Mouse (Mus musculus): ENCODE measurements at regions not wholly inside any gene's neighbourhood (a gene's known extent, or its start where the extent isn't known, plus 50 kb on each side); places are given as distances from the start of the nearest gene placed in this dataset.

DNA sequence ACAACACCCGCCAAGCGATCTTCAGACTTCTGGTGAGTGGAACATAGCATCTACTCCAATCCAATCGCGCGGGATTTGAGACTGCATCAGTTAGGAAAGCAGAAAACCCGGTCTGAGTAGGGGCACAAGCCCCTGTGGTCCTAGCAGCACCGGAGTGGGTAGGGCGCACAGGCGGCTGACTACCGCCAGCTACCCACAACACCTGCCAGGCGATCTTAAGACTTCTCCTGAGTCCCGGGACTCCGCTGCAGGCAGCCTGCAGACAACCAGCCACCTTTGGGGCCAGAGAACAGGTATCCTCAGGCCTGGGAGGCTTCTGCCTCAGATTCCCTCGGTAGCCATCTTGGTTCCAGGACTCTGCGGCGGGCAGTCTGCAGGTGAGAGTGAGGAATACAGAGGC lies 208.2 kb upstream of the Pdzrn3 start:
- DNase-seq = no peak

DNA sequence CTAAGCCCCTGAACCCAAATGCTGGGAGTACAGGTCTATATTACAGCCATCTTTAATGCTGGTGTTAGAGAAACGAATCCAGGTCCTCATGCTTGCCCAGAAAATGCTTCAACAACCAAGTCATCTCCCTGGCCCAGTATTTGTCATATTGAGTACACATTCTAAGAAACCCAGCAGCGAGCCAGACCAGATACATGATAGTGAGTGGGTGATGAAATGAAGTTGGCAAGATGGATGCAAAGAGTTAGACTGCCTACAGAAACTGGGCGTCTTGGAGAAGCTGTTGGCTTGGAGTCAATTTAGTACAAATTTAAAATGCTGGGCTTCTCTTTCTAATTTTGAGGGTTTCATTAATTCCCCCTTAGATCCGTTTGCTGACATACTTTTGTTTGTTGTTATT lies 203.1 kb upstream of the Pdzrn3 start:
- DNase-seq = no peak

DNA sequence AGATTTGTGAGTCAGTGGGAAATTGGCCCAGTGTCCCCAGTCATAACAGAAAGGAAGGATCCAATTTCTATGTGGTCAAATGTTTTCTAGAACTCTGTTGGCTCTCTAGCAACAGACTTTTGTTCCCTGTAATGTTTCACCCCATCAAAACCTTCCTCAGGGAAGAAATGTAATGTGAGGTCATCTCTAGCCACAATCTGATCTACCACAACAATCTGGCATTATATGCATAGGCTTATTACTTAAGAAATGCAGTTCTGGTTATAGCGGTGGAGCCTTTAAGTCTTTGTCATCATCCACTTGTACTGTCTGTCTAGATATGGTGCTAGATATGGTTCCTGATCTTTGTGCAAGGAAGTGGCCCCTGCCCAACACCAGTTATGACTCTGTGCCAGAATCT lies 178.4 kb upstream of the Pdzrn3 start:
- DNase-seq = no peak

DNA sequence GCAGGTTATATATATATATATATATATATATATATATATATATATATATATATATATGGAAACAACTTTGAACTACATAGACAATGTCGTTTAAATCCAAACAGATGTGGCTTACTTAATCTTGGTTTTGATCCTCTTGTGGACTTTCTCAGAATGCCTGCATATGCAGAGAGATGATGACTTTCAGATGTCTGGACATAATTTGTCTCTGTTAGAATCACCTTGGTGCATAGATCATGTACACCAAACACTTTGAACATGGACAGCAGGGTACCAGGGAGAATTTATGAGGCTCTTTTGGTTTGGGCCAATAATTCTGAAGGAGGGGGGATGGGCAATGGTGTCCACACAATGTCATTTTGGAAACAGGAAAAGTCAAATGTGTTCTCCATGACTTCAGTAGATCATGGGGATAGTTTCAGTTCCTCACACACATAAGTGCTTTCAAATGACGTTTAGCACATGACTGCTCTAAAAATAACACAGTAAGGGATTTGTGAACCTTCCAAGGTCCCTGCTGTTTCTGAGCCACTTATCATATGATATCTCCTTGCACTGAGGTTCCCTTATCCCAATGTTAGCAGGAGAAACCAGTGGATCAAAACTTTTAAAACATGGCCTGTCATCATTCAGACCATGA lies 177.4 kb upstream of the Pdzrn3 start:
- no peak for DNase-seq

DNA sequence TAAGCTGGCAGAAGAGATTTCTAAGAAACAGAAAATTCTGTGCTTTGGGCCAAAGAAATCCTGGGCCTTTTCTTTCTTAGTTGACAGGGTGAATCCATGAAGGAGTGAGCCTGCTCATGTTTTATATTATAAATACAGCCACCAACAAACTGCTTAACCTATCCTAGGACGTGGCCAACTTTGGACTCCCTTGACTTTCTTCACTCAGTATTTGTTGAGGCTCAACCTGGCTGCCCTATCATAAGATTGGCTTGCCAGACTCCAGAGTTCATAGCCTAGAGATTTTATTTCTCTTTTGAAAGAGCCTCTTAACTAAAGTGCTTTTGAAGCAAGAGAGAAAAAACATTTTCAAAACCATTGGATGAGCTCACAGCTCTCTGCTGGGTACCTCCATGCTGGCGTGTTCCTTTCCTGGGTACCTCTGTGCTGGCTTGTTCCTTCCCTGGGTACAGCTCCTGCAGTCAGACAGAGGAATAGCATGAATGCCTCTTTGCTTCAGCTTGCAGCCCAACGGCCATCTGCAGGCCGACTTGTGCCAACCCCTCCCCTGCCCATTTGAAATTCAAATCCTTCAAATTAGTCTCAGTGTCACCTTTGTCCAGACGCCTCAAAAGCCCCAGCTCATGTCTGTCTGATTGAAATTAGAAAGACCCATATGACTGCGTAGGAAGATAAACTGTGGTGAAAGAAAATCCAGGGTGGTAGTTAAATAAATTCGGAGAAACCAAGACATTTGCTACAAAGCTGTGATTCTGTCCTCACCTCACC lies 173.0 kb upstream of the Pdzrn3 start:
- DNase-seq = no peak

DNA sequence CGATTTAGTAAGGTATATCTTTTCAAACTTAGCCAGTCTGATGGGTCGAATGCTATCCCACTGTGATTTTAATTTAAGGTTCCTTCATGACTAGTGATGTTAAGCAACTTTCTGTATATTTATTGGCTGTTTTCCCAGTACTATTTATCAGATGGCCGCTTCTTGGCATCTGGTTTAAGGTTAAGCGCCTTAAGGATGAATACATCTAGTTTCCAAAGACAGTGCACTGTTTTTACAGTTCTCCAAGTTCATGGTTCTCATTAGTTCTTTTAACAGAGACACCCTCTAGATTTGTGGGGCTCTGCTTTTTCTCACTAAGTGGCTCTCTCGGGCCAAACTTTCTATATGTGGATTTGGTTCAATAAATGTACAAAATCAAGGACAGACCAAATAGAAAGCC lies 159.9 kb upstream of the Pdzrn3 start:
- no peak for DNase-seq

DNA sequence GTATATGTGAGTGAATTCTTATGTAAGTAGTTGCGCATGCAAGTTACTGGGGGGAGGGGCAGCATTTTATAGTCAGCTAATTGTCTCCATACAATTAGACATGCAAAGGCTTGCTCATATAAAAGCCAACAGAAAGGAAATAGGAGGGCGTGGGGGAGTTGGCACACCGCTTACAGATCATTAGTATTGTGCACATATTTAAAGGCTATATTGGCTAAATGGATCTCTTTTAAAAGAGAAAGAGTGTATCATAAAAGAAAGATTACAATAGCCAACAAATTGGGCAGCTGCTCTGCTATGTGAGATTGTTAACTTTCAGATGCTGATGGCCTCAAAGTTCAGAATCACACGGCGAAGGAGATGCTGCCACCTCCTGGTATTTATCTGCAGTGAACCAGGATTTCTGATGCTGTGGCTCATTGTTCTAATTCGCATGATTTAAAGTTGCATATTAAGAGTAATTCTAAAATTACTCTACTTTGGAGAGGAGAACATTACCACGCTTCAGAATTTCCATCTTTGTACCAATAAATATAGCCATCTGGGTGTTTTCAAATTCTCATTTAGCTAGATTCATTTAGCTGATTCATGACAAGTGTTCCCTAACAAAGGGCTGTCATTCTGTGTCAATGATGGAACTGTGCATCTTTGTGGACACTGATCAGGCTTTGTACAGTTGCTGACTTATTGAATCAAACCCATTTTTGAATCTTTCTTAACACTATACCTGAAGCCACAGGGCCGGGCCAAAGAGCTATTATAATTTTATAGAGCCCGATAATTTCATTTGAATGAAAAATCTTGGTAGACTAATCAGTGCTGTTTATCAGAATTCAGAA lies 156.7 kb upstream of the Pdzrn3 start:
- no peak for DNase-seq

DNA sequence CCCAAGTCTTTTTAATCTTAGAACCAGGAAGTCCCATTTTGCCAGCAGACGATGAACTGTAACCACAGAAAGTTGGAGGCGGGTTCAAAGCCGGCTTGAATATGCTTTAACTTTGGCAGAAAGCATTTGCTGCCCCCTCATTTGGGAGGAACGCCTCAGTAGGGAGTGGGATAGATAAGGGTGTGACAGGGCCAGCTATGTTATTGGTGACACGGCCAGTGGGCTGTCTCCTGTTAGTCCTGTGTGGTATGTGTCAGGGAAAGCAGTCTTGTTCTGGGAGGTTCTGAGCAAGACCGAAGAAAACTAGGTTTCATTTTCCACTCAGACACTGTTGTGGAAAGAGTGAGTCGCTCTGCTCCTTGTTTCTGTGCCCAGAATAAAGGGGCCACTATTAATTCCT lies 154.7 kb upstream of the Pdzrn3 start:
- no peak for DNase-seq

DNA sequence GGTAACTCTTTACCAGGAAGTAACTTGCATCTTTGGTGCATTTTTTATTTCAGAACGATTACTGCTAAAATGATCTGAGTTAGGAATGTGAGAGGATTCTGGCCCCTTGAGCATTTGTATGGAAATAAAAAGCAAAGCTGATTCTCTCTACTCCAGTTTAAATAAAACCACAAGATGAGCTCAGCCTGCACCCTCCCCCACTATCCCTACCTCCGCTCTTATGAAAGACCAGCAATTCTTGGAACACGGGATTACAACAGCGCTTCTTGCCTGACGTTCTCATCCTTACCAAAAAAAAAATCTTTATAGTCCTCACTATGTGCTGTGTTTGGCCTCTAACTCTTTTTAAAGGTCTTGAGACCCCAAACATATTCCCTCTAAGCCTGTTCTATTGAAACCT lies 154.2 kb upstream of the Pdzrn3 start:
- DNase-seq = no peak

DNA sequence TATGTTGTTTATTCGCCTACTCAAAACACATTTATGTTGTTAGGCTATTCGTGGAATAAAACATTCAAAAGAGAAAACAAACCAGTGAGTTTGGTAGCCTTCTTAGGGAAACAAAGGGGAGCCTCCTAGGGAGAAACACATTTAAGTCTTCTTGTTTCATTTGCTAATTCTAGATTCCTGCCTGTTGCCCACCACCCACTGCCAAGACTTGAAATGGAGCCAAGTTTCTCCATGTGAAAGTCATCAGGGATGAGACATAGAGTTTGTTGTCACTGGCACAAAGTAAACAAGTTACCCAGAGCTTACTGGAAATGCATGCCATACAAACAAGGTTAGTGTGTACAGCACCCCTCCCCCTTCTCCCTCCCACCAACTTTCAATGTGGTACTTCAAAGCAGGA lies 147.4 kb upstream of the Pdzrn3 start:
- DNase-seq = no peak

DNA sequence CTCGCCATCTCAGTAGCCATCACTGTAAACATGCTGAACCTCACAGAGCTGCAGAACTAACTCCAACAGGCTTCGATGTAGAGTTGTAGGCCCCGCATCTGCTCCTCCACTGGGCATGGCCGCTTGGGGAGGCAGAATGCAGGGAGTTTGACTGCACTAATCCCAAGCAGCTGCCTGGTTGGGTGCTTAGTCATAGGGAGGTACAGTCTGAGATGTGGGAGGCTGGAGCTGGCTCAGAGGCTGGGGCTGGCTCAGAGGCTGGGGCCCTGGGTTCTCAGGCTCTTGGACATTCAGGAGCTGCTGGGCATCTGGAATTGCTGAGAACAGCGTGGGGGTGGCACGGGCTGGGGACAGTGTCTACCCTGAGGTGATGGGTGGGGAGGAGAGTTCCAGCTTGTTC lies 143.6 kb upstream of the Pdzrn3 start:
- no peak for DNase-seq

DNA sequence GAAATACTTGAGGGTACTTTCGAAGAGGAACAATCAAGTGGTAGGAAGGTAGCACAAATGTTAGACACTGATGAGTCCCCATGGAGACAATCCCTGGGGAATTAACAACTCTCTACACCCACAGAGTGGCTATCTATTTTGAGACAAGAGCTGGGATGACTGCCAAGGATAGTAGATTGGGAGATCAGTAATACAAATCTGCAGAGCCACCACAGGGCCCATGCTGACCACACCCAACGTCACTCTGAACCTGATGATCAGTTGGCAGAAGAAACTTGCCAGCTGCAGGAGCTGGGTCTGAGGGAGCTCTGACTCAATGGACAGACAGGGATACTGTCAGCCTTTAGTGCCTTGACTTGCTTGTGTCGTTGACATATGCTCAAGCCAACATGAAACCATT lies 143.1 kb upstream of the Pdzrn3 start:
- no peak for DNase-seq

DNA sequence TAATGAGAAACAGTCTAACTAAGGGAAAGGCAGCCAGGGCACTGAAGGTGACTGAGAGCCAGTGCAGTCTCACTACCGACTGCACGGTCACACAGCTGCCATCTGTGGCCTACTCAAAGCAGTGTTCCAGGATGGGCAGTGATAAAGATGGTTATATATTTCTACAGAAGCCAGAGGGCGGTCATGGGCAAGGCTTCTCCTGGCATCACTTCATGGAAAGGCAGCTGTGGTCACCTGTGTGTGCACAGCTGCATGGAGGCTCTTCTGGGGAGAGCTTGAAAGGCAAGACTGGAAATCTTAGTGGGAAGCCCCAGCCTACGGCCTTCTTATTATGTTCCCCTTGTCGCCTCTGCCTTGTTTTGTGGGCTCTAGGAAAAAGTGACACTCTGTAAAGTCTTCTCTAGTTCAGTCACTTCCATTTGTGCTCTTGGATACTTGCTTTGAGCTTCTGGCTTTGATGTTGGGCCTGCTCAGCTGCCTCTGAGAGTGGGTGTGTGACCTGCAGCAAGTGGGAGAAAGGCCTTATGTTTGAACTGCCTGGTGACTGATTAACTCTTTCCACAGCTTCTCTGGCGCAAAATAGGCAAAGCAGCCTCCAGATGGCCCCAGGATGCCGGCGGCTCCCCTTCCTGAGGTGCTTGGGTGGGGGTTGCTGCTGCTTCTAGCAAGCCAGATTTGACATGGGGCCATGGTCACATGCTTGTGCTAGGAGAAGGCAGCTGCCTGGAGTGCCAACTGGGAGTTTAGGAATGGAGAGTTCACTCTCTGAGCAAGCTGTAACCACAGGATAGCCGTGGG lies 141.4 kb upstream of the Pdzrn3 start:
- no peak for DNase-seq

DNA sequence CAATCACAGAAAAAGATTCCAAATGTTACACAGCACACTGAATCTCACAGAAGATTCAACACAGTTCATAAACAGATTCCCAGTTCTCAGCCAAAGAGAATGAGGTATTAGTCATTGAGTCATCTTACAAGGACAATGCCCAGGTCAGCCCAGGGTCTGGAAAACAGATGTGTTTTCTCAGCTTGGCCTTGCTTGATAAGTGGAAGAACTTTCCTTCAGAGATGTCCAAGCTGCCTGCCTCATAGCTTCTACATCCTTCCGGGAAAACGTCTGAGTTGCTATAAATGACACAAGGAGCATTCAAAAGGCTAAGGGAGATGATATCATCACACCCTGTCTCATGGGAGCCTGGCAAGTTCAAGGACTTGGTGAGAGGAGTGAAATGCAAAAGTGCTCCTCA lies 139.9 kb upstream of the Pdzrn3 start:
- DNase-seq = no peak

DNA sequence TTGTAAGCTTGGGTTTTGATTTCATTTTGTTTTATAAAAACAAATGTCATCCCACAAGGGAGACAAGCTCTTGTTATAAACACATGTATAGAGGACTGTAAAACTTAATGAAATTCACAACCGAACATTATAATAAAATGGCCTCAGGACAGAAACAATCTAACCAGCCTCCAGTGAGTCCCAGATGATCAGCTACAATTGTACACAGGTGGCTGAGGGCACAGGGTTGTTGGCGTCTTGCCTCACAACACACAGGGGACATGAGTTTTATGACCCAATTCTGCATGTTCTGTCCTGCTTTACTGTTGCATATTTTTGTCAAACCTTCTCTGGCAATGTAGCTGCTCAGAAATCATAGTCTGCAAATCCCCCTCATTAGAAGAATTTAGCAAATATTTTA lies 136.0 kb upstream of the Pdzrn3 start:
- DNase-seq = no peak

DNA sequence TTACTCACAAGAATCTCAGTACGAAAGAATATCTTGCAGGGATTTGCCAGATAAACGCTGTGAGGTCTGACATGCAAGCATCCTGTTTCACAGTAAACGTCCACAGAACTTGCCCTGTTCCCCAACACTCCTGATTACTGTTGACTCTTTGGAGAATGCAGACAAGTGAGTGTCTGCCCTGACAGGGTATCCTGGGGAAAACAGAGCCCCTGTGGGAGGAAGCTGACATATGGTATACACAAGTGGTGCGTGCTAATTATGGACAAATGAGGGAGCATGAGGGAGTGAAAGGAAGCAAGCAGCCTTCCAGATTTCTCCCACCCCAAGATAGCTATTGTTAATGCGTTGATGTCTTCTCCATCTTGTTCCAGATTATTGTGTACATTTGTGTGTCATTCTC lies 124.5 kb upstream of the Pdzrn3 start:
- no peak for DNase-seq

DNA sequence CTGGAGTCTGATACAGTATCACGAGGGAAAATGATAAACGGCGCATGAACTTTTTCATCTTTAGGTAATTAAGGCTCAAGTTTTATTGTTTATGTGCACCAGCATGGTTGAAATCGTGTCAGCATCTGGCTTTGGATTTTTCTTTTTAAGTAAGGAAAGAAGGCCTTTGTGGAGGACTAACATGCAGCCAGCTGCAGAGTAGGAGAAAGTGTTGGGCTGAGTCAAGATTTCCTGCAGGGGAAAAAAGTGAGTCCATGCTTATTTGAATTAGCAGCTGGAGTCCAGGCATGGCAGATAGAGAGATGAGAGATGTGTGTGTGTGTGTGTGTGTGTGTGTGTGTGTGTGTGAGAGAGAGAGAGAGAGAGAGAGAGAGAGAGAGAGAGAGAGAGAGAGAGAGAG lies 124.0 kb upstream of the Pdzrn3 start:
- no peak for DNase-seq

DNA sequence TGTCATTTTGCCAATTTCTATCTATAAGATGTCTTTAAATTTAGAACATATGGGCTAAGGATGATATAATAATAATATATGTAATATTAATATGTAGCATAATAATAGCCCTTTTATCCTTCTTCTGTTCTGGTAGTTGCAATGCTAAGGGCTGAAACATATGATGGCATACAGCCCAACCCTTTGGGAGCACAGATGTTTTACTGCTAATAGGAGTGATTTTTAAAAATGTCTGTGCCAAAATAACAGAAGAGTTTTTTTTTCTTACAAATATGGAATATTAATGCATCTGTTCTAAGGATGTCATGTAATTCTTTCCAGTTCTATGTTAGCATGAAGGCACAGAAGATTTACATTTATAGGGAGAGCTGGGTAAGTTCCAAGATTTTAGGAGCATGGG lies 122.5 kb upstream of the Pdzrn3 start:
- no peak for DNase-seq

DNA sequence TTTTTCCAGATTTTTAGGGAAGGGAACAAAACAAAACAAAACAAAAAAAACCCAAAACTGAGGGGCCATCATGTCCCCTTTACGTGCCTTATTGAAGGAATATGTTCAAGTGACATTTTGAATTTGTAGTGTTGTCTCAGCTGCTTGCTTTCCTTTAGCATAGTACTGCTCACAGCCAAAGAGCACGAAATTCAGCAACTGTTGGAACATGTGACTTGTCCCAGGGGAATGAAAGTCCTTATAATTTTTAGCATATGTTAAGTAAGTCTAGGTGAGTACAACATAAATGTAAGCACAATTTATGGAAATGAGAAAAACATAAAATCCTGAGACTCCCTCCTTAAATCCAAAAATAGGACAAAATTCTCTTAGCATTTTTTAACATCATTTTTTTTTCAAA lies 110.8 kb upstream of the Pdzrn3 start:
- no peak for DNase-seq

DNA sequence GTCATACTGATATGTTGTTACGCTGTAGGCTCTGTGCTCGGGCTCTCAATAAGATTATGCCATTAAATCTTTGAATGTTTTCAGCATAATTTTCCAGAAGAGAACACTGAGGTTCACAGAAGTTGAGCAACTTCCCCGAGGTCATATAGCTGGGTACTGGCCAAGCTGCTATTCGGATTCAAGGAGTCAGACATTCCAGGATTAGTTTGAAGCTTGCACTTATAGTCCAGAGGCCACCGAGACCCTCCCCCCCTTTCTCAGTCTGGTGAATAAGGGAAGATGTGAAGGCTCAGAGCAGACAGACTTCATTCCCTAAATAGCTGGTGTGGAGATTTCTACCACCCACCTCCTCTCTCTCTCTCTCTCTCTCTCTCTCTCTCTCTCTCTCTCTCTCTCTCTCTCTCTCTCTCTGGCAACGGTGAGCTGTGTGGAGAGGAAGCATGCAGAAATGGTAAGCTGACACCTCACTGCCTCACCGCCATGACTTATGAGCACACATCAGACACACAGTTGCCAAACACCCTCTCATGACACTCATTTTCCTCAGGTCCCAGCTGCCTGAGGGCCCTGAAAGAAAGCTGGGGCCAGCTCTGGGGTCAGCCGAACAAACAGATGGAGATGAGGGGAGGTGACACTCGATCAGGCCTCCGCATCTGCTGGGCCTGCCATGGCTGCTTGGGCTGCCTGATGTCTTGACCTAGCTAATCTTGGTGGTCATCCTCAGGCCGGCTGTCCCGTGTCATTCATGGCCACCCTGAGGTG lies 107.0 kb upstream of the Pdzrn3 start:
- no peak for DNase-seq

DNA sequence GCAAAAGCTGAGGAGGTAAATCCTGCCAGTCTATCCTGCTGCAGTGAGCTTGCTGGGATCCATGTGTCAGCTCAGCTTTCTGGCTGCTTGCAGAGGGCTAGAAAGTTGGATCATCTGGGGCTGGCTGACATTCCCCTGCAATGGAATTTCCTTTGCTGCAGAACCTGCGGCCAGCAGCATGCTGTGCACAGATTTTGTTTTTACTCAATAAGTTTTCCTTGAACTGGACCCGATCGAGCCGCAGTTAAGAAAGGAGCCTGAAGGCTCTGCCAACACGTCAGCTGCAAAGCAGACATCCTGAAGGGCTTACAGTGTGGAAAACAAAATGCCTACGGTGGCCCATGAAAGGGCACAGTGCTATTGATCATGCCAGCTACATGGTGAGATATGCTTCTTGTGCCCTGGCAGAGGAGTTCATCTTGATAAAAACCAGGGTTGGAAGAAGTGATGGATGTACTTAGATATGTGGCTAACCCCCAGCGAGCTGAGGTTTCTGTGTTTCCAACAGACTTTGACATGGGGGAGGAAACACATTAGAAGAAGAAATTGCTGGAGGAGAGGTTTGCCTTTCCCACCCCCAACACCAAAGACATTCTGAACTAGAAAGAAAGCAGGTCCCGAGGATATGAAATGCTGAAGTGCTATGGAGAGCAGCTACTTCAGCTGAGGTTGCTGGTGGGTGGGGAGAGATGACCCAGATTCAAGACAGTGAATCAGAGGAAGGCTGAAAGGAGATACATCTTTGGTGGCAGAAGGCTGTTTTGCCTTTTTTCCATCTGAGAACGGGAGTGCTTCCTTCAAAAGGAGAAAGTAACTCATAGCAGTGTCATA lies 105.2 kb upstream of the Pdzrn3 start:
- DNase-seq = peak; percentile 31

DNA sequence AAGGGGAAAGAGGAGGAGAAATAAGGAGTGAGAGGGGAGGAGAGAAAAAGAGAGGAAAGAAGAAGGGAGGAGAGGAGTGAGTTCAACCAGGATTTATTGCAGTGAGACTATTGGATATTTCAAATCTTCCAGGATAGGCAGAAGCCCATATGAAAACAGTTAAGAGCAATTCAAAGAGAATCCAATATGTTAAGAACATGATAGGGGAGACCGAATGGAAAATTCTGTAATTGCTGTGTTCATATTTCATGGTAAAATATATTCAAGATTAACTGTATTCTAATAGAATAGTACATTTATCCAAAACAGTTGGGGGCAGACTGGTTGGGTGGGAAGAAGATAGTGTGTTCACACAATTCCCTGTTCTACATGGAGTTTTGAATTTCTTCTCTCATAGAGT lies 96.3 kb upstream of the Pdzrn3 start:
- DNase-seq = no peak

Data from cerebellum, adult 9-11 months (tissue).